Comparison of ENCODE assay signal across 23 mouse cellular contexts in genomic region chr12:109423716-109424429, GRCm38 (mm10). TPM values are rescaled to one million over a fixed set of nuclear protein-coding genes. Genes with fewer than 3 reads are reported as not detected.
DNase-seq lines count a peak whose midpoint lies in the region; ATAC-seq lines count a peak whose summit lies in the region.
"Had no signal": no experiment of that assay in that cellular context is flagged by ENCODE, and none has a peak within 500 bp of the region (broad histone marks: within the 10 kb centered on the region; RNA-seq: fewer than 3 reads in every experiment).

No protein-coding gene starts in this region.

- DNase-seq in embryonic facial prominence, embryonic 11.5 days (ENCODE audit: low spot score) = no peak
- no peak for DNase-seq in embryonic facial prominence, embryonic 10.5 days (ENCODE audit: low spot score)
- no peak for DNase-seq in kidney, postnatal 4 days
- peak; percentile 51 for DNase-seq in NIH3T3 (ENCODE audit: low read depth)
- no peak for DNase-seq in spleen, postnatal 36 days (ENCODE audit: low spot score in 2 of 2)
- no peak for DNase-seq in spleen, postnatal 10 days (ENCODE audit: low spot score in 2 of 2)
- DNase-seq: cerebellum, adult 2 months; cerebellum, postnatal 36 days; gastrocnemius, adult 2 months; heart, postnatal 36 days; lung, postnatal 14 days; right cerebral cortex, adult 18-20 months; right cerebral cortex, postnatal 4 days; thymus, postnatal 14 days had no signal

- H3K9me3 ChIP-seq in embryonic facial prominence, embryonic 11.5 days (replicated peaks; ENCODE audit: control insufficient read depth, low read length) = no peaks in the 10 kb centered on the region
- H3K9me3 ChIP-seq in embryonic facial prominence, embryonic 10.5 days = no peaks in the 10 kb centered on the region
- no peaks in the 10 kb centered on the region for H3K9me3 ChIP-seq in kidney, embryonic 16.5 days (ENCODE audit: low read length)
- no peaks in the 10 kb centered on the region for H3K9me3 ChIP-seq in limb, embryonic 13.5 days
- H3K9me3 ChIP-seq: forebrain, embryonic 12.5 days; heart, embryonic 15.5 days; intestine, embryonic 15.5 days; midbrain, embryonic 15.5 days had no signal

- H3K4me1 ChIP-seq in embryonic facial prominence, embryonic 11.5 days (ENCODE audit: control insufficient read depth, insufficient read depth, low read length) = peaks cover 2% of the 10 kb centered on the region; the same call in 1 of the 2 replicates
- H3K4me1 ChIP-seq in embryonic facial prominence, embryonic 10.5 days = peaks cover 29% of the 10 kb centered on the region
- peaks cover 20% of the 10 kb centered on the region for H3K4me1 ChIP-seq in kidney, embryonic 16.5 days (ENCODE audit: insufficient read depth, low read length)
- H3K4me1 ChIP-seq in limb, embryonic 13.5 days = peaks cover 42% of the 10 kb centered on the region

- no peak overlapping the region for H3K4me2 ChIP-seq in embryonic facial prominence, embryonic 11.5 days (ENCODE audit: low read depth, low read length)
- no peak overlapping the region; the same call in 1 of the 2 replicates for H3K4me2 ChIP-seq in kidney, embryonic 16.5 days (replicated peaks; ENCODE audit: low read depth, low read length)
- H3K4me2 ChIP-seq in limb, embryonic 13.5 days (replicated peaks) = no peak overlapping the region
- H3K4me2 ChIP-seq: forebrain, embryonic 12.5 days; heart, embryonic 15.5 days had no signal

- no peaks in the 10 kb centered on the region for H3K27me3 ChIP-seq in embryonic facial prominence, embryonic 11.5 days (ENCODE audit: control insufficient read depth, insufficient read depth, low read length)
- H3K27me3 ChIP-seq in embryonic facial prominence, embryonic 10.5 days (replicated peaks; ENCODE audit: low read depth, poor library complexity, severe bottlenecking) = peaks cover 14% of the 10 kb centered on the region; the same call in 1 of the 2 replicates
- no peaks in the 10 kb centered on the region; the same call in none of the 2 replicates for H3K27me3 ChIP-seq in kidney, embryonic 16.5 days (ENCODE audit: insufficient read depth, low read length)
- H3K27me3 ChIP-seq in limb, embryonic 13.5 days = no peaks in the 10 kb centered on the region
- H3K27me3 ChIP-seq: intestine, embryonic 15.5 days had no signal

- no peak overlapping the region for H3K9ac ChIP-seq in embryonic facial prominence, embryonic 11.5 days (replicated peaks; ENCODE audit: low read length)
- H3K9ac ChIP-seq in kidney, embryonic 16.5 days (replicated peaks; ENCODE audit: low read length) = no peak overlapping the region
- H3K9ac ChIP-seq in limb, embryonic 13.5 days = no peak overlapping the region
- H3K9ac ChIP-seq: forebrain, embryonic 12.5 days; heart, embryonic 15.5 days; hindbrain, embryonic 14.5 days; intestine, embryonic 15.5 days; midbrain, embryonic 15.5 days had no signal

- ATAC-seq in embryonic facial prominence, embryonic 11.5 days (replicated peaks; ENCODE audit: insufficient number of reproducible peaks, low FRiP score, low TSS enrichment, low read depth) = peak; percentile 25; the same call in 1 of the 2 replicates
- peak; percentile 32; the same call in 1 of the 2 replicates for ATAC-seq in kidney, embryonic 16.5 days (ENCODE audit: low FRiP score, low TSS enrichment)
- ATAC-seq in limb, embryonic 13.5 days (ENCODE audit: low FRiP score, low read depth) = 0 out of 2 replicates have a peak, but pooled peaks have one; percentile 39
- ATAC-seq: midbrain, embryonic 15.5 days had no signal

- H3K36me3 ChIP-seq in embryonic facial prominence, embryonic 11.5 days (replicated peaks; ENCODE audit: control insufficient read depth, insufficient read depth, low read depth, low read length) = no peaks in the 10 kb centered on the region
- no peaks in the 10 kb centered on the region for H3K36me3 ChIP-seq in embryonic facial prominence, embryonic 10.5 days (replicated peaks)
- no peaks in the 10 kb centered on the region for H3K36me3 ChIP-seq in kidney, embryonic 16.5 days (ENCODE audit: insufficient read depth, low read length)
- no peaks in the 10 kb centered on the region for H3K36me3 ChIP-seq in limb, embryonic 13.5 days
- H3K36me3 ChIP-seq: forebrain, embryonic 12.5 days; heart, embryonic 15.5 days; intestine, embryonic 15.5 days; midbrain, embryonic 15.5 days had no signal

- WGBS in embryonic facial prominence, embryonic 11.5 days = 63% methylated on average over 4 of the region's 4 CpGs
- WGBS in embryonic facial prominence, embryonic 10.5 days = 64% methylated on average over 4 of the region's 4 CpGs
- WGBS in kidney, embryonic 16.5 days = 65% methylated on average over 4 of the region's 4 CpGs
- 64% methylated on average over 4 of the region's 4 CpGs for WGBS in limb, embryonic 13.5 days

- no peak overlapping the region for H3K4me3 ChIP-seq in embryonic facial prominence, embryonic 11.5 days (ENCODE audit: low read depth, low read length)
- no peak overlapping the region for H3K4me3 ChIP-seq in embryonic facial prominence, embryonic 10.5 days
- H3K4me3 ChIP-seq in kidney, embryonic 16.5 days (ENCODE audit: low read length) = no peak overlapping the region
- H3K4me3 ChIP-seq in limb, embryonic 13.5 days = no peak overlapping the region
- H3K4me3 ChIP-seq: forebrain, embryonic 12.5 days; gastrocnemius, adult 2 months; heart, embryonic 15.5 days; intestine, embryonic 15.5 days; myocyte had no signal

- no peak overlapping the region for H3K27ac ChIP-seq in embryonic facial prominence, embryonic 11.5 days (replicated peaks; ENCODE audit: low read depth, low read length)
- H3K27ac ChIP-seq in embryonic facial prominence, embryonic 10.5 days (replicated peaks) = no peak overlapping the region
- H3K27ac ChIP-seq in kidney, embryonic 16.5 days (ENCODE audit: low read length) = no peak overlapping the region; the same call in 1 of the 2 replicates
- peak overlapping the region; percentile 58; the same call in 1 of the 2 replicates for H3K27ac ChIP-seq in limb, embryonic 13.5 days
- H3K27ac ChIP-seq: forebrain, embryonic 12.5 days; gastrocnemius, adult 2 months; heart, embryonic 15.5 days; hindbrain, embryonic 14.5 days; kidney, postnatal 0 days; midbrain, embryonic 15.5 days had no signal

RNA-seq across cellular contexts. Expression of gene Dlk1, which starts 28.8 kb away (rescaled TPM):
- polyA plus RNA-seq in embryonic facial prominence, embryonic 11.5 days (2014; fragmentation: Nextera tagmentation; extraction: Ambion mirVana) = 209 and 225 TPM in 2 replicates
- 287 and 291 TPM in 2 replicates for polyA plus RNA-seq in embryonic facial prominence, embryonic 10.5 days (2016; fragmentation: Nextera tagmentation; extraction: Ambion mirVana)
- polyA plus RNA-seq in kidney, embryonic 16.5 days (2015; fragmentation: Nextera tagmentation; extraction: Ambion mirVana) = 91.9 and 111 TPM in 2 replicates
- 367 and 395 TPM in 2 replicates for polyA plus RNA-seq in limb, embryonic 13.5 days (2015; fragmentation: Nextera tagmentation; extraction: Ambion mirVana)
- polyA plus RNA-seq: myocyte had no signal
